Mouse (Mus musculus) liver, postnatal 0 days (tissue): Measurements from ENCODE around the gene Prdm5.

Experiments used
- CTCF ChIP-seq: sonication (generic); IDR thresholded peaks from 2 replicates; pipeline ENCODE4 v1.5.1; 2016; ENCODE audit warnings: antibody characterized with exemption, low read depth
- EP300 ChIP-seq: IDR thresholded peaks from 2 replicates; pipeline ENCODE4 v1.6.1; 2016; ENCODE audit warnings: antibody characterized with exemption, low read depth, mild to moderate bottlenecking

GRCm38 (mm10) chr6:65935566-65936281 is 156.9 kb downstream of the Prdm5 start:
- no peak for TF ChIP-seq CTCF
- TF ChIP-seq EP300, result no peak
